Mouse (Mus musculus): ENCODE data around the gene Usp18.

GRCm38 (mm10) chr6:121224067-121224466 lies 21.6 kb upstream of the Usp18 start:
- no peak for TF ChIP-seq POLR2A (IDR thresholded peaks at IDR 0.05; ENCODE audit: borderline replicate concordance, insufficient read depth, low read length)
- no peak for TF ChIP-seq CTCF (IDR thresholded peaks at IDR 0.05; ENCODE audit: borderline replicate concordance, insufficient read depth, low read depth, low read length)
